Mouse (Mus musculus): ENCODE measurements at regions not wholly inside any gene's neighbourhood (a gene's known extent, or its start where the extent isn't known, plus 50 kb on each side); places are given as distances from the start of the nearest gene placed in this dataset.

DNA sequence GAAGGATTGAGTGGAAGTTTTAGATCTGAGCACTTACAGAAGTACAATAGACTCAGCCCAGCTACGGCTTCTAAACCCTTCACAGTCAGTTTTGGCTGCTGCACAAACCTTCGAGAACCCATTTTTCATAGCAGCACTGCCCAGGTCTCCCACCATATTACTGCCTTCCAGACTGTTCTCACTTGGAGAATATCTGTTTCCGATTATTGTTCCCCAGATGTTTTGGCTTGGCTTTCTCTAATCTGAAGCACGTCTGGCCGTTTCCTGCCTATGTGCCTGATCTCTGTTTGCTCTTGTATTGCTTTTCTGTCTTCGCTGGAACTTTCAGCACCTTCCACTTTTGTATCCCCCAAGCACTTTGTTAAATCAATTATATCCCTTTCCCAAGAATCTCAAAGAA, 368.0 kb downstream of the Mllt3 start:
- no peaks in the 10 kb centered on the region for H3K4me1 ChIP-seq (ENCODE audit: insufficient read depth)
- no peak overlapping the region for H3K4me3 ChIP-seq (ENCODE audit: low read depth, low read length)
- peak; percentile 40 for DNase-seq
- H3K27ac ChIP-seq (ENCODE audit: low read depth): no peak overlapping the region
- H3K4me2 ChIP-seq: no peak overlapping the region
- no peak overlapping the region for H3K9ac ChIP-seq
- WGBS: 47% methylated on average over 6 of the region's 6 CpGs
- H3K27me3 ChIP-seq (ENCODE audit: insufficient read depth, low read length): no peaks in the 10 kb centered on the region
- no peaks in the 10 kb centered on the region for H3K36me3 ChIP-seq (ENCODE audit: insufficient read depth)
- ATAC-seq (ENCODE audit: insufficient read depth): no peak
- H3K9me3 ChIP-seq (ENCODE audit: low read depth, low read length): no peaks in the 10 kb centered on the region
- TF ChIP-seq CTCF (IDR thresholded peaks at IDR 0.05; ENCODE audit: low read depth): no peak

DNA sequence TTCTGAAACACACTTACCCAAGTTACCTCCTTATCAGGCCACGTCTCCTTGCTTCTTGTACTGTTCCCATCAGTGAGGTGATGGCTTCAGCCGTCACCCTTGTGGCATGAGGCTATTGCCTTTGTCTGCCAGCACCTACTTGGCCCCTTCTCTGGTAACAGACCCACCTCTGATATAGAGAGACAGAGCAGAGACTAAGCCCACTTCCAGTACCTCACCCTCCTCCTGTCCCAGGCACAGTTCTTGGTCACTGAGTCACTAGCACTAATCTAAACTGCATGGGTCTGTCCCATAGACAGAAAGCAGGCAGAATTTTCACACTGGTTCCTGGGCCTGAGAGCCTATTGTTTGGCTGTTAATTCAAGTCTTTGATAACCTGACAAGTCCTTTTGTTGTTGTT, 370.3 kb downstream of the Mllt3 start:
- 61% methylated on average over 2 of the region's 2 CpGs for WGBS
- Histone ChIP-seq H3K4me1 (ENCODE audit: insufficient read depth) (peaks cover 7% of the 10 kb centered on the region), H3K27me3 (ENCODE audit: insufficient read depth, low read length) (no peaks in the 10 kb centered on the region), H3K9me3 (ENCODE audit: low read depth, low read length) (no peaks in the 10 kb centered on the region), H3K36me3 (ENCODE audit: insufficient read depth) (no peaks in the 10 kb centered on the region), H3K4me2 (no peak overlapping the region), H3K9ac (no peak overlapping the region), H3K4me3 (ENCODE audit: low read depth, low read length) (no peak overlapping the region), H3K27ac (ENCODE audit: low read depth) (no peak overlapping the region)
- TF ChIP-seq CTCF (IDR thresholded peaks at IDR 0.05; ENCODE audit: low read depth): no peak
- DNase-seq: no peak
- no peak for ATAC-seq (ENCODE audit: insufficient read depth)

DNA sequence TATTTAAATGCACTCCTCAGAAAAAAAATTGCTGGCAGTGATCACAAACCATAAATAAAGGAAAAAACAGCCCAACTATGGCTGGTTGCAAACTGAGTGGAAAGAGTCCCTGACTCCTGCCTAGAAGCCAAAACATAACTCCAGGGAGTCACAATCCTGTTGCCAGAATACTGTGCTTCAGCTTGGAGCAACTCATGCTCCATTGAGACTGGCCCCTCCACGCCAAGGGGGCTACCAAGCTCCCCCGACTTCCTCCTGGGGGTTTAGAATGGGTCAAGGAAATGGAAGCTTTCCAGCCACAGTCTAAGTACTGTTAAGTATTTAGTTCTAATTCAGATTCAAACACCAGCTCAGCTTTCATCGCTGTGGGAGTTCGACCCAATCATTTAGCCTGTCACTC, 374.8 kb downstream of the Mllt3 start:
- DNase-seq (peak; percentile 46), ATAC-seq (ENCODE audit: insufficient read depth) (no peak; the same call in 1 of the 2 replicates)
- Histone ChIP-seq H3K4me1 (ENCODE audit: insufficient read depth) (peaks cover 10% of the 10 kb centered on the region), H3K27ac (ENCODE audit: low read depth) (no peak overlapping the region), H3K4me3 (ENCODE audit: low read depth, low read length) (no peak overlapping the region), H3K36me3 (ENCODE audit: insufficient read depth) (no peaks in the 10 kb centered on the region), H3K9ac (no peak overlapping the region), H3K9me3 (ENCODE audit: low read depth, low read length) (no peaks in the 10 kb centered on the region), H3K27me3 (ENCODE audit: insufficient read depth, low read length) (no peaks in the 10 kb centered on the region), H3K4me2 (no peak overlapping the region)
- no peak for TF ChIP-seq CTCF (IDR thresholded peaks at IDR 0.05; ENCODE audit: low read depth)
- 24% methylated on average over 4 of the region's 4 CpGs for WGBS

DNA sequence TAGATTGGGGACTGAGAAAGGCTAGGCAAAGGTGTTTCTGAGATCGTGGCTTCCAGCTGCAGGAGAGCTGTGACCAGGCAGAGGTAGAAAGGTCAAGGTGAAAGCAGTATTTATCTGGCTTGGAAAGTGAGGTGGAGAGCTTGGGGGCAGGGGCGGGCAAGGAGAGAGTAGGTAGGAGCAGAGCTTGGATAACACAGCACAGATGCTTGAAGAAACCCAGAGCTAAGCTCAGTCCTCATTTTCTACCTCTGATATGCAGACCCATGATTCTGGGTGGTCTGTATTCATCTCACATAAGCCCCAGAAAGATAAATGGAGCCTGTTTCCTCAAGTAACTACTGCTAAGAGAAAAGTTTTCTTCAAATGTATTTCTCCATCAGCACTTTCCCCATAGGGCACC, 375.3 kb downstream of the Mllt3 start:
- no peak for TF ChIP-seq CTCF (IDR thresholded peaks at IDR 0.05; ENCODE audit: low read depth)
- no peak overlapping the region for H3K4me3 ChIP-seq (ENCODE audit: low read depth, low read length)
- no peak overlapping the region for H3K4me2 ChIP-seq
- H3K4me1 ChIP-seq (ENCODE audit: insufficient read depth): peaks cover 10% of the 10 kb centered on the region
- H3K27me3 ChIP-seq (ENCODE audit: insufficient read depth, low read length): no peaks in the 10 kb centered on the region
- no peaks in the 10 kb centered on the region for H3K9me3 ChIP-seq (ENCODE audit: low read depth, low read length)
- H3K9ac ChIP-seq: no peak overlapping the region
- H3K36me3 ChIP-seq (ENCODE audit: insufficient read depth): no peaks in the 10 kb centered on the region
- ATAC-seq (ENCODE audit: insufficient read depth): peak; percentile 47; the same call in 1 of the 2 replicates
- WGBS: 19% methylated on average over 2 of the region's 2 CpGs
- peak; percentile 36 for DNase-seq
- no peak overlapping the region for H3K27ac ChIP-seq (ENCODE audit: low read depth)

DNA sequence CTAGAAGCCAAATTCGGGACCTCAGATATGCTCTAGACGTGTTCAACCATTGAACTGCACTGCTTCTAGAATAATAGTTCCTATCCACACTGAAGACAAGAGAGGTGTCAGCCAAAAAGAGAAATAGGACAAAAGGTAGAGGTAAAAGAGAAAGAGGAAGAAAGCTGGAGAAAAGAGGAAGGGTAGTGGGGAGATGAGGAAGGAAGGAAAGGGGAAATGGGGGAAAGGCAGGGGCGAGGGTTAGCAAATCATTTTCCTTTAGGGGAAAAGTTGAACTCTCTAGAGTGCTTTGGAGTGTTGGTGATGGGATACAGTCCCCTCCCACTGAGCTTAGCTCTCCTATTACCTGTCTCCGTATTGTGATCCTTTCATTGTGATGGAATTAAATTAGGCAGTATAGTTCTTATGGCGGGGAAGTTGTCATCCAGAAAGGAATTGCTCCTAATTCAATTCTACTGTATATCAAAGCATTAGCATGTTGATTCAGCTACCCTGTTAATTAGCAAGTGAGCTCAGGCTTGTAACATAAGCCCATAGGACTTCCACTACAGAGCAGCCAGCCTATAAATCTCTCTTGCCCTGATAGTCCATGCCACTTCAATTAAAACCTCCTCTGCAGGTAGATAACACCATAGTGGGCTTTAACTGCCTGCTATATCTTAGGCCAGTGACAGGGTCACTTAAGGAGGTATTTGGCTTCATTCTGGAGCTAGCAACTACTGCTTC, 379.6 kb downstream of the Mllt3 start:
- no peak for ATAC-seq (ENCODE audit: insufficient read depth)
- H3K36me3 ChIP-seq (ENCODE audit: insufficient read depth): no peaks in the 10 kb centered on the region
- H3K4me1 ChIP-seq (ENCODE audit: insufficient read depth): peaks cover 11% of the 10 kb centered on the region
- no peak for DNase-seq
- no peak for TF ChIP-seq CTCF (IDR thresholded peaks at IDR 0.05; ENCODE audit: low read depth)
- no peak overlapping the region for H3K9ac ChIP-seq
- no peak overlapping the region for H3K27ac ChIP-seq (ENCODE audit: low read depth)
- no peak overlapping the region for H3K4me2 ChIP-seq
- WGBS: 79% methylated on average over 5 of the region's 5 CpGs
- H3K9me3 ChIP-seq (ENCODE audit: low read depth, low read length): no peaks in the 10 kb centered on the region
- no peaks in the 10 kb centered on the region for H3K27me3 ChIP-seq (ENCODE audit: insufficient read depth, low read length)
- H3K4me3 ChIP-seq (ENCODE audit: low read depth, low read length): no peak overlapping the region

DNA sequence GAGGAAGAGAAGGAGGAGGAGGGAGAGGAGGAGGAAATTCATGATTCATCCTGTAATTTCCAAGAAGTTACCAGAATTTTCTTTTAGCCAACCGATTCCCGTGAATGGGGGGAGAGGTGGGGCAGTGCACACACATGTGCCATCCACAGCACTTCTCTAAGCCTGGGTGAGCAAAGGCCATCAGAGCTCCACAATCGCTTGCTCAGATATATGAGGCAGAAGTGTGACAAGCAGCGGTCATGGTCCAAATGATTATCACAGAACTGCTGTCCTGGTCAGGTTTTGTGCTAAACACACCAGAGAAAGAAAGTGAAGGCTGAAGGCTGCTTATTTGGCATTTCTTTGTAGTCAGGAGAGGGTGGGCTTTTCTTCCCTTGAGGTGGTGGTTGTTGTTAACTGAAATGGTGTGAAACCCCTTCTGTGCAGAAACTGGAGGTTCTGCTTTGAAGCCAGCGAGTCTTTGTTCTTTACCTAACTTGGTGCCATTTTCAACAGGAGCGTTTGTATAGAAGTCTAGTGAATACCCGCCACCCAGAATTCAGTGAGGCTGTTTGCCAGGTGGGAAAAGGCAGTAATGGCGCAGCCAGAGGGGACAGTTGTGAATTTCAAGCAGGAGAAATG, 380.7 kb downstream of the Mllt3 start:
- no peak overlapping the region for H3K4me2 ChIP-seq
- no peak for DNase-seq
- H3K9me3 ChIP-seq (ENCODE audit: low read depth, low read length): no peaks in the 10 kb centered on the region
- H3K4me1 ChIP-seq (ENCODE audit: insufficient read depth): peaks cover 10% of the 10 kb centered on the region
- H3K27me3 ChIP-seq (ENCODE audit: insufficient read depth, low read length): no peaks in the 10 kb centered on the region
- 69% methylated on average over 8 of the region's 8 CpGs for WGBS
- no peak overlapping the region for H3K4me3 ChIP-seq (ENCODE audit: low read depth, low read length)
- H3K27ac ChIP-seq (ENCODE audit: low read depth): no peak overlapping the region
- no peak for TF ChIP-seq CTCF (IDR thresholded peaks at IDR 0.05; ENCODE audit: low read depth)
- no peak for ATAC-seq (ENCODE audit: insufficient read depth)
- H3K9ac ChIP-seq: no peak overlapping the region
- no peaks in the 10 kb centered on the region for H3K36me3 ChIP-seq (ENCODE audit: insufficient read depth)

DNA sequence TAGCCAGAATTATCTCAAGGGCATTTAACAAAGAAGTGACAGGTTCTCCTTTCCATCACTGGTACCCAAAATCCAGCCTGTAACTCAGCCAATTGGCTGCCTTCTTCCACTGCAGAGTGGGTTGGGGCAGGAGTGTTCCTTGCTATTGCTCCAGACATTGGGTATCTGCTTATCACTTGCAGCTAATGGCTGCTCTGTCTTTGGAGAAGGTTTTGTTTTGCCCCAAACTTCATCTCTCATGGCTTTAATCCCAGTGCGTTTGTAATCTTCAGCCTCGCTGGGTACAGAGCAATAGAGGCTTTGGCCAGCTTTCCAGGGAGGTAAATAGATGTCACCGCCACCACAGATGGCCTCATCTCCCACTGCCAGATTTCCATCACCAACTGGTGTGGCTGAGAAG, 381.9 kb downstream of the Mllt3 start:
- H3K9ac ChIP-seq: no peak overlapping the region
- 66% methylated on average over 3 of the region's 3 CpGs for WGBS
- H3K27ac ChIP-seq (ENCODE audit: low read depth): no peak overlapping the region
- H3K4me1 ChIP-seq (ENCODE audit: insufficient read depth): peaks cover 10% of the 10 kb centered on the region
- TF ChIP-seq CTCF (IDR thresholded peaks at IDR 0.05; ENCODE audit: low read depth): no peak
- no peaks in the 10 kb centered on the region for H3K9me3 ChIP-seq (ENCODE audit: low read depth, low read length)
- DNase-seq: no peak
- H3K36me3 ChIP-seq (ENCODE audit: insufficient read depth): no peaks in the 10 kb centered on the region
- H3K4me2 ChIP-seq: no peak overlapping the region
- no peak overlapping the region for H3K4me3 ChIP-seq (ENCODE audit: low read depth, low read length)
- no peaks in the 10 kb centered on the region for H3K27me3 ChIP-seq (ENCODE audit: insufficient read depth, low read length)
- no peak for ATAC-seq (ENCODE audit: insufficient read depth)
